Mouse (Mus musculus) heart, adult 9 months (tissue): ENCODE measurements at regions not wholly inside any gene's neighbourhood (a gene's known extent, or its start where the extent isn't known, plus 50 kb on each side); places are given as distances from the start of the nearest gene placed in this dataset.

Experiments used
- DNase-seq, 2 experiments: peaks; one replicate each; pipeline ENCODE4 v3.0.0; 2022; ENCODE audit warnings: low spot score in 2 of 2

DNA sequence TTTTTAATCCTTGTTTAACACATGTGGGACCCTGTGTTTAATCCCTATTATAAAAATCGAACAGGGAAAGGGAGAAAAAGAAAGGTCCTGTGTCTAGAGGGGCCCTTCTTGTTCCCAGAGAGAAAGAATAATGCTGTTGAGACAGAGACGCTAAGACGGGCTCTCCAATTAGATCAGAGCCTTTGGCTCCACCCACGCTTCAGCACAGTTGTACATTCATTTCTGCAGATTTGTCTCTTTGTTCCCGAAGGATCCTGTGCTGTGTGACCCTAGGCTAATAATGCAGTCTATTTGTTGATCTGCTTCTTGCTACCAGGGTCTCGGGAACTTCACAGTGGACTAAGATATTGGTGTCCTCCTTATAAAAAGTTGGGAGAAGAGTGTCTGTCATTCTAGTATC is 92.0 kb downstream of the Cdc5l start:
- DNase-seq, result no peak

DNA sequence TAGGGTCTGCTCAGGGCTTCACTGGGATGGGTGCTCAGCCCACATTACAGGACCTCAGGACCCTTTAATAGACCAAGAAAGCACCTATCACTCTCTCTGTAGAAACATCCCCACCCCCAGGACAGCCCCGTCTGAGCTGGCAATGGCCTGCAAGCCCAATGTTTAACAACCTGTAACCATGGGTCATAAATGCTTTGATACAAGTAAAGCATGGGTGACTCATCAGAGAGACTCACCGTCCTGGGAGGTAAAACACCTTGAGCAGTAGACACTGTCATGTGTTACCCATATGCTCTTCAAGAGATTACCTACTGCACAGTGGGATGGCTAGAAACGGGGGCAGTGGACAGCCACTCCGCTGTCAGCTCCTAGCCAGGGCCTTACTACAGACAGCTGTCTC is 92.7 kb downstream of the Cdc5l start:
- DNase-seq, result no peak

DNA sequence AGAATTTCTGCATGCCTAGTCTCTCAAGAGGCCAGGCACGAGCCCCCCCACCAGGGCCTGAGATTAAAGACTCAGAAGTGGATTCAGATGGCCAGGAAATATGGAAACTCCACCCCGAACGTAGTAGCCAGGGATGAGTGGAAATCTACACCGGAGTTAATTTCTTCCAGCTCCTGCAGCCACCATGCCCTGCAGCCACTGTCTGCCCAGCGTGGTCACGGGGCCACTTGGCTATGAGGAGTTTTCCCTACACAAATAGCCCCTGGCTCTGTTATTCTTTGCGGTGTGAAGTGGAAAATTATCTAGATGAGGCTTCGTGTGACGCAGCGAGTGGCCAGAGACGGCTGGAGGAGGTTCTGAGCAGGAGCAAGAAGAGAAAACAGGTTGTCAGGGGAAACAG is 94.3 kb downstream of the Cdc5l start:
- DNase-seq, result no peak

DNA sequence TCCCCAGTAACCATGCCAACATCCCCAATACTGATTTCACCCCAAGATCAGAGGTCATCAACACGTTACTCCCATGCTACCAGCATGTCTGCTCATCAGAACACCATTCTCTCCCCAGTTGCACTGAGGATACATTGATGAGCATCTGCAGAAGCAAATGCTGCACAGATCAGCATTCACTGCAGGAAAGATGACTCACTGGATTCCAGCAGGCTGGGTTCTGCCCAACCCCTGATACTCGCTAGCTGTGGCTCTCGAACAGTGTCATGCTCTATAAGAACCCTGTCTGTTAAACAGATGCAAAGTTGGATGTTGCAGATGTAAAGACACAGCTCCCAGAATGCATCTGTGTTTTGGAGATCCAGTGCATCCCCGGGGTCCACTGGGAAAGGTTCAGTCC is 95.5 kb downstream of the Cdc5l start:
- DNase-seq, result no peak

DNA sequence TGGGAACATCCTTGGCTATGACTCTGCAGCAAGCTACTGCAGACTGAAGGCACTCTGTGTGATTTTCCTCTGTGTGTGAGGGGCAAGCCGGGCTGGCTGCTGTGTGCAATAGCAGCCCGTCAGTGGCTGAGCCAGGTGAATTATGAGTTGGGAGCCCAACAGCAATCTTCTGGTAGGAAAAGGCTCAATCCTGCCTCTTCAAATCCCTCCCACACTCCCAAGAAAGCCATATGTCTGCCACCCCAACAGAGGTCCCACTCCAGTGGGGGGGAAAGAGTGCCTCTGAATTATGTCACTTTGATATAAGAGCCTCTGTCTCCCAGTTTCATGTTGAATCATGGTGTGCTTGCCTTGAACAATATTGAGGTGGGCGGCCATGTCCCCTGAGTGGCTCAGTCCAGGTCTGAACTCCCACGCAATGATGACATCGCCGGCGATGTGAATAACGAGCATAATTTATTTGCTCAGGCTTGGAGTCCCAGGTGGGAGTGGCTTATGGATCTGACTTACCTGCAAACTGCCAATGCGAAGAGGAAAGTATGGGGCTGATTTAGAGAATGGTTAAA is 97.9 kb downstream of the Cdc5l start:
- no peak for DNase-seq

DNA sequence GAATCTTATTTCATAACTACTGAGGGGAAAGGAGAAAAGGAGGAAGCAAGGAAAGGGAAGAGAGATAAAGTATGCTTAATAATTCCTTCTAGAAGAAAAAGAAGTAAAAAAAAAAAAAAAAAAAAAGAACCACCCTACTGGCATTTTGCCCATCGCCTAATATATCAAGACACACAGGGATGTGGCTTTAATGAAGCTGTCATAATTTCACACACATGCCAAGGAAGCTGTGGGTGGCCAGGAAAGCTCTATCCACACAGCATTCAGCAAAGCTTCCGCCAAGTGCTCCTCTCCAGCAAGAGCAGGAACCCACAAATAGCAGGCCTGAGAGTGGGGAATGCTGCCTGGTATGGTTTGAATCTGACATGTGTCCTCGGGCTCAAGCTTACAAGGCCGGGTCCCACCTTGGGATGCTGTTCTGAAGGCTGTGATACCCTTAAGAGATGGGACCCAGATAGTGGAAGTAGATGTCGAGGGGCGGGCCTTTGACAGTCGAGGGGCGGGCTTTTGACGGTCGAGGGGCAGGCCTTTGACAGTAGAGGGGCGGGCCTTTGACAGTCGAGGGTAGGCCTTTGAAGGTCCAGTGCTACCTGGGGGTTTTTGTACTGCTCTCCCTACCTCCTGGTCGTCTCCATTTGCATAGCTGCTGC is 98.7 kb downstream of the Cdc5l start:
- DNase-seq, result no peak

DNA sequence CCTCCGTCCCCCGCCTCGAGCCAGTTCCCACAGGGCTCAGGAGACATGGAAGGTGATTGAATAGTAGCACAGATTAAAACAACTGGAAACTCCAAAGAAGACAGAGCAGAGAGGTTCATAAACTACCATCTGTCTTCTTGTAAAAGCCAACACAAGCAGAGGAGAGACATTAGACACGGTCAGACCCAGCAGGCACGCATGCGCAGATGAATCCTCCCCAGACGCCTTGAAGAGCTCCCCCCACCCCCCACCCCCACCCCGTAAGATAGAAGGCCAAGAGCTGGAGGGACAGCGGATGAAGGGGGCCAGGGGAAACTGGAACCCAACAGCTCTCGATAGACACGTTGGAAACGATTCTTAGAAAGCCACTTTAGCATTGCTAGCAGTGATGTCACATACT is 101.2 kb downstream of the Cdc5l start:
- no peak for DNase-seq

DNA sequence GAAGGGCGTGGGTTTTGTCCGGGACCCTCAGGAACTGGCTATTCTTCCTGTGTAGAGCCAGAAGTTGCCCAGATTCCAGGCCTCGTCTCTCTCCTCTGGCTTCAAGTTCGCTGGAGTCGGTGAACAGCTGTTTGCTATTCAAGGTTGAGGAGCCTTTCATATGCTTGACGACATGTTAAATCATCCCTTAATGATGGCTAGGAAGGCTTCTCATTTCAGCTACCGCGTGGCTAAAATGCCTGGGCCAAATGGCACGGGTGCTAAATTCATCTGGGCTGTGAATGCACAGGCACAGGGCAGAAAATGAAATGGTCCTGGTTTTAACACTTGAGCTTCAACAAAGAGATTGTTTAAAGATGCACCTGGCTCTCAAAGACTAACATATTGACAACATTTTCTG is 104.3 kb downstream of the Cdc5l start:
- no peak for DNase-seq

DNA sequence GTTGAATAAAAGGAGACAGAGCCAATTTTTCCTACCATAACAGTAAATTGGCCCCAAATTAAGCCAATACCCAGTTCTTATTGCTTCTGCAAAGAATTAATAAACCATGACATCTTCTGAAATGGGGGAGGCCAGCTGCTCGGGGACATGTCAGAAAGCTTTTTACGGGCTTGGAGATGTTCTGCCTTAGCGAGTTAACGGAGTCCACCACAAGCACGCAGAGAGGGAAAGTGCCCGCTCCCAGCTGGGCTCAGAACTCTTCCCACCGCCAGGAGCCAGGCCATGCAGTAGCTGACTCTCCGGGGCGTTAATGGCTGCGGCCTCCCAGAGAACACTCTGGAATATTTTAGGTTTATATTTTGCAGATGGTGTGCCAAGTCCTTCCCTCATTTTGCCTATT is 106.8 kb downstream of the Cdc5l start:
- no peak for DNase-seq

DNA sequence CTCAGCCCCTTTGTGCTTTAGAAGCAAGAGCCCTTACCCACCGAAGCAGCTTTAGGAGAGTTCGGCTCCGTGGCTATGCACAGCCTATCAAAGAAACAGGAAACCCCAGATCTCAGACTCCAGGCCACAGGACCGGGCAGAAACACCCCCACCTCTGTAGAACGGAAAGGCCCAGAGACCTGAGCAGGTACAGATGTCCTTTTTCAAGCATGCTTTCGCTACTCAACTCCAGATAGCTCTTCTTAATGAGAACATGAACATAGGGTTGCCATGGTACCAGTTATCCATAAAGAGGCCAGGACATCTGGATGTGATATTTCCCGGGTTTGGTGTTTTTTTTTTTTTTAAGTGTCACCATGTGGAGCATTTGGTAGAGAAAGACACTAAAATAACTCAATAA is 107.4 kb downstream of the Cdc5l start:
- no peak for DNase-seq

DNA sequence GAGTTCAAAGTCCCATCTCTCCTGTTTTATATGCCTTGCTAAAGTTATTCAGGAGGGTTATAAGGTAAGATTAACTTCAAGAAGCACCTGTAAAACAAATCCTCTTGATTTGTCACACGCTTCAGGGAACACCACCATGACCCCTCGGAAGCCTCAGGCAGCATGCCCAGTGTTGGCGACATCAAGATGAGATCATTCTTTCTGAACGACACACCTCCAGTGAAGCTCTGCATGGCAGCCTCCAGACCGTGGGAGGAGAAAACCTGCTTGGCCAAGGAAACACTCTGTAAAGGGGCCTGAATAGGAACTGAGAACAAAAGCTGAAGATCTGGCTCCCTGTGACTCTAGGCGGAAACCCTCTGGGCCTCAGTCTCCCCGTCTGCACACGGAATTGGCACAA is 110.7 kb downstream of the Cdc5l start:
- DNase-seq, result no peak

DNA sequence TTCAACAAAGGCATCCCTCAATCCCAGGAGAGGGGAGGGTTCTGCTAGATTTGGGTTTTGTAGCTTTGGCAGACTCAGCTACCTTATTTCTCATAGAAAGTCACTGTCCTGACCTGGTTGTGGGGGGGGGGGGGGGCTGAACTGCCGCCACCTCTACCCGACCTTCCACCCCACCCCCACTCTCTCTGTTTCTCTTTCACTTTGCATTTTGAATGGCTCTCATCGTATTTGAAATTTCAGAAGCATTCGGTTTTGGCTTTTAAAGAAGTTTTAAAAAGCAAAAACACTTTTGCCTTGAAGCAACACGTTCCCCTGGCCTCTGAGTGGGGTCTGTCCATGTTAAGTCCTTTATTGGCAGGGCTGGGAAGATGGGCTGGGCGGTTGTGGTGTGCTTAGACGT is 113.5 kb downstream of the Cdc5l start:
- DNase-seq, result no peak

DNA sequence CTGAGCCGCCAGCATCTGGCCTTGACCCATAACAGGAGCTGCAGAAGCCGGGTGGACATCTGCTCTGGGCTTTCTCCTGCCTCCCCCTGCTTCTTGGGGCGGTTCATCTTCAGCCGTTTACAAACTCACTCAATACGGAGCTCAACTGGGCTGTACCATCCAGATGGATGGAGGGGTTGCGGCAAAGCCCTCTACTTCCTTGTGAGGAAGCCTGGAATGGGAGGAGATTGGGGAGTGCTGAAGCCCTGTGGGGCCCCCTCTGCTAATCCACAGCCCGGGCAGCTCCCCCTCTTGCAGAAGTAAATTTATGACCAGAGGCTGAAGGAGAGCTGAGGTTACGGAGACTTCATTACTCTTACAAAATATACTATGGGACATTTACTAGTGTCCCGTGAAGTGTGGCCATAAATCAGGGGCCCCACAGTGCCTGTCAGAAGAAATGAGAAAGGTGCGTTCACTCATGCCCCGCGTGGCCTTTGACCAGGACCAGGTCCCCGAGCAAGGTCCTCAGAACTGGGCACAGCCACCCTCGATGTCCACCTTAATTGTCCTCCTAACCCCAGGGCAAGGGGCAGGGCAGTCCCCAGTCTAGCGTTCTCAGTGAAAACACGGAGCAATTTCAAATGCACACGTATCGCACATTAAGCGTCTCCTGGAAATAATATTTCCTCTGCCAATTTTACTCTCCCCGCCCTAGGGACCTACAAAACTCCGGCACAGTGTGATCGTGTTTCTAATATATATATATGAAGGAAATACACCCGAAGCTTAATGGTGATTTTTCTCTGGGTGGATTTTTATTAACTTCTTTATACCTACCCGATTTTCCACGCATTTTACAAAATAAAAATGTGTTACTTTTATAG is 115.1 kb downstream of the Cdc5l start:
- DNase-seq, result no peak

DNA sequence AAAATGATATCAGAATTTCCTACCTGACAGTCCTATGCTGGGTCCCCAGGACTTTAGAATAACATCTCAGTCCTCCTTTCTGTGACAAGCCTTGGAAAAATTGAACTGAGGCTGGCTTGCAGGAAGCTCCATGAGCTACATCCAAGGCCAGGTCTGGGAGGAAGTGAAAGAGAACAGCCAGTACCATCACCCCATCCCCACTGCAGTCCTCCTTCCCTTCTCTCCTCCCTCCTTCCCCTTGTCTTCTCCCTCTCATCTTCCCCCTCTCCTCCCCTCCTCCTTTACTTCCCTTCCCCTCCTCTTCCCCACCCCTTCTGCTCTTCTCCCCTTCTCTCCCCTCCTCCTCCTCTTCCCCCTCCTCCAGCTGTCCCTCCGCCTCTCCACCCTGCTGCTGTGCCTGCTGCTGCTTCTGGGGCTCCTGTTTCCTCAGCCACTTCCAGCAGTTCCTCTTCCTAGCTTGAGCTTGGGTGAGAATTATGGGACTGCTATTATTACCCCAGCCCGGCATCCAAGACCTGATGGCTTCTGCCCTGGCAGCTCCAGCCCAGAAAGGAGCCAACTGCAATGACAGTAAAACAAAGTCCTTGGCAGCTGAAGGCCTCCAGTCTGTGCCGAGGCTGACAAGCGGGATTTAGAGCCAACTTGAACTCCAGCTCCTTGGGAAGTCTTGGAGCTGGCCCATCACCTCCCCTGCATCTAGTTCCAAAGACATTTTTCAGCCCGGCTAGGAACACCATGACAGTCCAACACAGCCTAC is 120.8 kb downstream of the Cdc5l start:
- DNase-seq, result peak; percentile 64 to 73

DNA sequence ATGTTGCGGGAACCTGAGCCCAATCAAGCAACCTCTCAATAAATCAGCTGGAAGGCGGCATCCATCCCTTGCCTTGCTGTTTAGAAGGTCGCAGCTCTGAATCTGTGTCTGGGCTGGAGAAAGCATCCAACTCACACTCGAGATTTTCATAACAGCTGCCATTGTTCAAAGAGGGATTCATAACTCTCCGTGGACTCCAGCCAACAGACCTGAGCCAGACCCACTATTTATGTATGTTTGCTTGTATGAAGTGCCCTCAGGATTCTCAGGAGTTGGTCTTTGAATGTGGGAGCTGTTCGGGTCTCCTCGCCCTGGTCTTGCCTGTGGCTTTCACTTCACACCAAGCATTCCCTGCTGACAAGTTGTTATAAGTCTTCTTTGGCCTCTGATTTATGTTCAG is 127.0 kb downstream of the Cdc5l start:
- no peak for DNase-seq

DNA sequence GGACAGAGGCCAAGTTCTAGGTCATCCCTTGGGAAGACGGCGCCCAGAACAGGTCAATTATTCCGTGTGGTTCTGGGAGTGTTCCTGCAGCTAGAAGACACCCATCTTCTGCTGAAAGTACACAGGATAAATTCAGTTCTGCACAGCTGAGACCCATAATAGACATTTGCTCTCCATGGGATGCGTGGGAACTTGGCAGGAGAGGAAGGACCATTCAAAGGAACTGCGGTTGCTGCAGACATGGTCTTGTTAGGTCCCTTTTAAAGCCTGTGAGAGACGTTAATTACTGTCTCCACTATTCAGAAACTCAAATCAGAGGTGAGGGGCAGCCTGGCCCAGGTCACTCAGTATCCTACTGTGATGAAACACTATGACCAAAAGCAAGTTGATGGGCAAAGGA is 130.4 kb downstream of the Cdc5l start:
- no peak for DNase-seq

DNA sequence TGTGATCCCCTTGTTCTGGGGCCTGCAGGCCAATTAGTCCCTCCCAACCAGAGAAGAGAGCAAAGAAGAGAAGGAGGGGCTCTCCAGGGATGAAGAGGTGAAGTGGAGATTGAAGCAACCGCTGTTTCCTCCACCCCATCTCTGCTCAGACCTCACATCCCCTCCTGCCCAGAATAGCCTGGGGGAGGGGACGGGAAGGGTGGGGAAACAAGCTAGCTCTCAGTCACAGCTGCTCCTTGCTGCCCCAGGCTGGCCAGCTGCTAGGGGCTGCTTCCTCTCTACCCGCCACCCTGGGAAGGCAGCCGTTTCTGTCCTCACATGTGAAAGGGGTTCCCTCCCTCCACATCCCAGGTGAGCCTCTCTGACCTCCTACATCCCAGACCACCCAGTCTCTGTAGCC is 135.2 kb downstream of the Cdc5l start:
- no peak for DNase-seq

DNA sequence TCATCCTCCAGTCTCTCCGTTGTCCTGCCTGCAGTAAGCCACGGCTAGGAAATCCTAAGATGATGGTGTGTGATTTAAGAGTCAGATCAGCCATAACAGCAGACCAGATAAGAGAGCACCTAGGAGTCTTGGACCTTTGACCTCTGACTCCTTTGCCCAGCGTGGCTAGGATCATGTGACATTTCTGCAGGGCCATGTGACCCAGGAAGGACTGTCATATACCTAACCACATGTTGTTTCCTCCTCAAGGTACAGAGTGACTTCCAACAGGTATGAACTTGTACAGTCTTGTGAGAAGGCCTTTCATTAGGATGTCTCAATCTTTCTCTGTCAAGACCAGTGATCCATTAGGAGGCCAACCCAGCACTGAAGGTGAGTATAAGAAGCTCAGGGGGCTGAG is 135.7 kb downstream of the Cdc5l start:
- DNase-seq, result no peak

DNA sequence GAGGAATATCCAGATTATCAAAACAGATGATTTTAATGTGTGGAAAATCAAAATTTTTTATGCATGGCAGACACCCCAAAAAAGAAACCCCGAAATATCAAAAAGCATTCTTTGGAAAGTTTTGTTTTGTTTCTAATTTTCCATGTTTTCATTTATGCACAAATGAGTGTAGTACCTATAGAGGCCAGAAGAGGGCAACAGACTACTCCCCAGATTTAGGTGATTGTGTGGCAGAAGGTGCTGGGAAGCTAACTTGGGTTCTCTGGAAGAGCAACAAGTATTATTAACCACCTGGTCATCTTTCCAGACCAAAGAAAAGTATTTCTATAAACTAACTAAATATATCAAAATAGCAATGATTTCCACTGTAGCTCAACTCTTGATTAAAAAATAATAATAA is 137.2 kb downstream of the Cdc5l start:
- no peak for DNase-seq

DNA sequence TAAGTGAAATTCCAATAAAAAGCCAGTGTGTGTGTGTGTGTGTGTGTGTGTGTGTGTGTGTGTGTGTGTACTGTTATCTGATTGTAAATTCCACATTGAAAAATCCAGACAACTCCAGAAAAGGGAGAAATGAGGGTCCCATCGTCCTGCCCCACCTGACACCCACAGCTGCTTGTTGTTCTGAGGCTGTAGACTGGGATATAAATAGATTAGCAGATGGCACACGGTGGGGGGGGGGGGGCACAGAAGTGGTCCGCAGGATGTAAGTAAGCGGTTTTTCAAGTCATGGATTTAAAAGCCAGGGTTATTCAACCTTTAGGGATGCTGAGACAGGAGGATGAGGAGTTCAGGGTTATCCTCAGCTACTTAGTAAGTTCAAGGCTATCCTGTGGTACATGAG is 138.7 kb downstream of the Cdc5l start:
- DNase-seq, result no peak

DNA sequence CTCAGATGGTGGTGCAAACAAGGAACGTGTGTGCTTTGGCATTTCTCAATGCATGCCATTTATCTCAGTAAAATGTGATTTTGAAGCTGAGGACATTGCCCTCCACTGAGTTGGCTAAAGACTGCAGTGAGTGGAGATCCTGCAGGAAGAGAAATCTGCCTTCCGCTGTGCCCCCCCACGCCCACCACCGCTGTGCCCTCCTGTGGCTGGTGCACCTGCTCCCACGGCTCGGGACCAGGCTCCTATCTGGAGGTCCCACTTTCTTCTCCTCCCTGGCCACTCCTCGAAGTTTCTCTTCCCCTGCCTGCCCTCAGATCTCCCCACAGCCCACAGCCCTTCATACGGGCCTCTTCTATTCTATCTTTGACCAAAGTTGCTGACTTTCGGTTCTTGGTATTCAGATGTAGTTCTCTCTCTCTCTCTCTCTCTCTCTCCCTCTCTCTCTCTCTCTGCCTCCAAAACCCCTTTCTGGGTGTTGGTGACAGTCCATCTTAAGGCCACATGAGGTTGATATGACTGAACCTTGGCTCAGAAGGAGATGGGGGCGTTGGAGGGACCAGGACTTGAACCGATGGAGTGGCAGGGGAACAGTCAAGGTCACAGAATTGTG is 139.2 kb downstream of the Cdc5l start:
- no peak for DNase-seq

DNA sequence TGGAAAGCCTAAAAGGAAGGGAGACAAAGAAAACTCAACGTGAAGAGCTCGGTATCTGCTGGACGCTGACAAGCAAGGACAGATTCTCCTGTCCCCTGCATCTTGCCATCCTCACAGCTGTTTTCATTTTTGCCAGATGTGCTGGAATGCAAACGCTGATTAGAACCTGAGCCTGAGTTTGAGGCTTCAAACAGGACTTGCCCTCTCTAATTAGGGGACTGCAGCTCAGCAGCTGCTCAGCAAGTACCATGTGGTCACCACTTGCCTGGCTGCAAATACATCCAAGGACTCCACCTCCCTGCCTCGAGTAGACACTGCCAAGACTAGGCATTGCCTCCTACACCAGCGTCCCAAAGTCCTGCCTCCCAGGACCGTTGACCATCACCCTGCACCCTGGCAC is 140.7 kb downstream of the Cdc5l start:
- no peak for DNase-seq
